Mouse (Mus musculus) embryo, embryonic 9.5 days (tissue): ENCODE data around the gene Arl2bp.

Experiments used
- DNase-seq: peaks from one replicate; pipeline ENCODE4 v3.0.0-alpha.2; 2017; ENCODE audit errors: extremely low spot score

Gene Arl2bp

DNA sequence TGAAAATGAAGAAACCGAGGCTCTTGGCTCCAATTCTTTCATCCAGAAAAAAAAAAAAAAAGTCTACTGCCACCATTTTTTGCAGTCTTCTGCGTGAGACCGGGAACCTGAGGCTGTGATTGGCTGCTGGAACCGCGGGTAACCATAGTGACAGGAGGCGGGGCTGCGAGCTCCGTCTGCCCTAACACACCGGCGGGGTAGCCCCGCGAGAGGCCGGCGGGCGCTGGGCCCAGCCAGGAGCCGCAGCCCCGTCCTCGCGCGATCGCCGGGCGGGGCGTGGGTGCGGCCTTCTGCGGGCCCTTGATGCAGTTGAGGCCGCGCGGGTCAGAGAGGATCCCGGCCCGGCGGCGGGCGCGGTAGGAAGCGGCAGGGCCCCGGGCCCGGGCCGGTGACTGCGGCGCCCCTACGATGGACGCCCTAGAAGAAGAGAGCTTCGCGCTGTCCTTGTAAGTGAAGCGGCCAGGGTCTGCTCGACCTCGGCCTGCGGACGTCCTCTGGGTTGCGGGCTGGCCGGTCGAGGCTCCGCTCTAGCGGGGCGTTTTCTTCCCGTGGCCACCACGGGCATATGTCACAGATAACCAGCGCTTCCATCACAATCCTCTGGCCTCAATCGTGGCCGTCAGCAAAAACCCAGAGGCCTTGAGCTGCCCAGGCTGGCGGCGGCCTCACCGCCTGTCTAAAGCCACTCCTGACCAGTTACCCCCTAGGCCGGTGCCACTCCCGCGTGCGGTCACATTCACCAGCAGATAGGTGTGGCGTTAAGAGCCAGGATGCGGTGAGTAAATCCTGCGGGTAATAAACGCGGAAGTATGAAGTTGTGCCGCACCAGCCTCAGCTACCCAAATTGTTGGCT lies at the start of gene Arl2bp:
Gene Arl2bp (plus strand): TSS at position 145 of the 853 bp plus-strand sequence.
- DNase-seq, result peak; percentile 92

DNA sequence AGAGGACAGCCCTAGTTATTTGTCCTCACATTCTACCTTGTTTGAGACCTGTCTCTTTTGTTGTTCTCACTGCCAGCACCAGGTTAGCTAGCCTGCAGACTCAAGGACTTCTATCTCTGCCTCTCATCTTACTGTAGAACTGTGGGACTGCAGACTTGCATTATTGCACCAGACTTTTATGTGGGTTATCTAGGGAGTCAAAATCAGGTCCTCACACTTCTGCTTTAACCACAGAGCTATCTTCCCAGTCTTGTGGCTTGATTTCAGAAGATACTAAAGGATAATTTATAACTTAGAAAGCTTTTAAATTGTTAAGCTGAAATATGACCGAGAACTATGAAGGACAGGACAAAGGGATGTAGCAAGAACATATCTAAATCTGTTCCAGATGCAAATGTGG lies 41.5 kb upstream of the Arl2bp start:
- DNase-seq, result no peak

DNA sequence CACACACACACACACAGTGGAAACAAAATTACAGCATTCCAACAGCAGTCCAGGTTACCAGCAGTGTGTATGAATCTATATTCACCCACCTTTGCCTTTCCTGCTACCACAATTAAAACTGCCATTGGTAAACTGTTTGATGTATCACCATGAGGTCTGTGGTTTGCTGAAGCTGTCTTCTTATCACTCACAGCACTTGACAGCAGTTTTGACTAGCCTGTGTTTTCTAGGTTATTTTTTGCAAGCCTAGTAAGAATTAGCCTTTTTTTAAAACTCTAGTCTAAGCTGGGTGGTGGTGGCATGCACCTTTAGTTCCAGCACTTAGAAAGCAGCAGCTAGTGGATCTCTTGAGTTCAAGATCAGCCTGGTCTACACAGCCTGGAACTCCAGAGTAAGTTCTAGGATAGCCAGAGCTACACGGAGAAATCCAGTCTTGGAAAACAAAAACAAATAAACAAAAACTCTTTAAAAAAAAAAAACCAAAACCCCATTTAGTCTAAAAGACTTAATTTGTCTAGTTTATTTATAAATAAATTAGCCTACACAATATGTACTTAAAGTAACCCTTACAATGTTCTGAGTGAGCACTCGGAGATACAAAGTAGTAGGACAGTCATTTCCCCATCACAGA lies 32.7 kb upstream of the Arl2bp start:
- no peak for DNase-seq

DNA sequence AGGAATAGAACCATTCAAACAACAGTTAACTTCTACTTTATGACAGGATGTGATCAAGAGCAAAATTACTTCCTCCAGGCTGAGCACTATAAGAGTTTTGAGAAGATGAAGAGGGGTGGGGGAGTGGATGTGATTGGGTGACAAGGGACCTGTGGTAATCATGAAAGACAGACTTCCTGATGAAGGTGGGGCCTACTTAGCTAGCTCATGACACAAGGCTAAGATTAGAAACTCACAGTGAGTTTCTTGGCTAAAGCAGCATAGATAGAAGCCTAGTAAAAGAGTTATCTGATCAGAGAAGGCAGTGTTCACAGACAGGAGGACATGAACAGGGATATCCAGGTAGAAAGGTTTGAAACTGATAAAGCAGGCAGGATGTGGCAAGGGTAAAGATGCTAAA lies 32.2 kb upstream of the Arl2bp start:
- DNase-seq, result no peak

DNA sequence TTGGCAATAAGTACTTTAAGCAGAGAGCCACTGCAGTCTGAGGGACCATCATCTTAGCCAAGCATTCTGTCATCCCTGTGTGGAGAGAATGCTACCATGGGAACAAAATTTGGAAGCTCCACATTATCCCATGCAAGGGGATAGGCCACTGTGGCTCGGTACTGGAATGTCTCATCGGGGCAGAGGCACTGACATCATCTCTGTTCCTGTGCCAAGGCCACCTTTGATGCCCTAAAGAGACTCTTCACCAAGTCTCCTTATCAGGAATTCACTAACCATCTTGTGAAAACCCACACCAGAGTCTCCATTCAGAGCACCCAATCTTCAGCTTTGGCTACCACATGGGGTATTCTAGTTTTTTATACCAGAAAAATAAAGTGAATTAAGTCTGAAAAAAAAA lies 25.2 kb upstream of the Arl2bp start:
- DNase-seq, result no peak

DNA sequence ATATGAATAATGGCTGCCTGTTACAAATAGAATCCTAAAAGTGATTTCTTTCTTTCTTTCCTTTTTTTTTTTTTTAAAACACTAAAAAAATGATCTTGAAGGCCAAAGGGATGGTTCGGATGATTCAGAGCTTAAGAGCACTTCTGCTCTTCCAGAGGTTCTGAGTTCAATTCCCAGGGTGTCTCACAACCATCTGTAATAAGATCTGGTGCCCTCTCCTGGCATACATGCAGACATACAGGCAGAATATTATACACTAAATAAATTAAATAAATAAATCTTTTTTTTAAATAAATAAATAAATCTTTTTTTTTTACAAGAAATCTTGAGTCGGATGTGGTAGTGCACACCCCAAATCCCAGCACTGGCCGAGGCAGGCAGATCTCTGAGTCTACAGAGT lies 24.5 kb upstream of the Arl2bp start:
- DNase-seq, result no peak

DNA sequence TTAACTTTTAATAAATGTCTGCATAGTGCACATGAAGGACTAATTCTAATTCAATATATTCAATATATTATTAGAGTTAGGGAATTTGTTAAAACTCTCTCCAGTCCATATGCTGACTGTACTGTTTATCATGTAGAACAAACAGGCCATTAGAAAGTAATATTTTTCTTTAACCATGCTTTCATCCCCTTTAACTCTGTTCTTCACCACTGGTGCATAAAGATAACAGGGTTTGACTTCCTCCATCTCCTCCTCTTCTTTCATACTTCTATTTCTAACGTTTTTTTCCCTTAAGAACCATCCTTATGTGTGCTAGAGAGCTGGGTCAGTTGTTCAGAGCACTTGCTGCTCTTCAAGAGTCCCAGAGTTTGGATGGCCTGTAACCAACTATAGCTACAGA lies 21.2 kb upstream of the Arl2bp start:
- no peak for DNase-seq

DNA sequence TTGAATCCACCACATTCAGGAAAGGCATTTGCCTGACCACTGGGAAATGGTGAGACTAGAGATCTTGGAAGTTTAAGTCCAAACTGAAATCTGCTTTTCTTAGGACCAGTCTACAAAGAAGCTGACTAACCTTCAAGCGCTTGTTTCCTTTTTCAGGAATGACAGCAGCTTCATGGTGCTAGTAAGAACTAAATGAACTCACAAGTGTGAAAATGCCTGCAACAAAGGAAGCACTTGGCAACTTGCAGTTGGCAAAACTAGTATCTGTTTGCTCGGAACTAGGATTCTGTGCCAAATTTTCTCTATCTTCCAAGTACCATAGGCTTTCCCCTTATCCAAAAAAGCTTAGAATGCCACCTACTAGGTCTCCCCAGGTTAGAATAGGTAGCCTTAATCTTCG lies 20.2 kb upstream of the Arl2bp start:
- no peak for DNase-seq

DNA sequence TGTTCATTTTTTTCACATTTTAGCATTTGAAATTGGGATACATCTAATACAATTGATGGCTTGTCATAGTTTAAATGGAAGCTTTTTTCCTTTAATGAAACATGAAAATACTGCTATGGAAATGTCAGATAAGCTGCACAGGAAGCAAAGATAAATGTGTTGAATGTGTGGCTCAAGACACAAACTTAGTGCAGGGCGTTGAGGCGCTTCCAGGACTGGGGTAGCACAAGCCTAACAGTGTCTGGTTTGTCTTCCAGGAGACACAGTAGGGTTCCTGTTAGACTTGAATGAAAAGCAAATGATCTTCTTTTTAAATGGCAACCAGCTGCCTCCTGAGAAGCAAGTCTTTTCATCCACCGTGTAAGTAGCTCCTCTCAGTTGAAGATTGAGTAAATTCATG lies 16.9 kb upstream of the Arl2bp start:
- no peak for DNase-seq

DNA sequence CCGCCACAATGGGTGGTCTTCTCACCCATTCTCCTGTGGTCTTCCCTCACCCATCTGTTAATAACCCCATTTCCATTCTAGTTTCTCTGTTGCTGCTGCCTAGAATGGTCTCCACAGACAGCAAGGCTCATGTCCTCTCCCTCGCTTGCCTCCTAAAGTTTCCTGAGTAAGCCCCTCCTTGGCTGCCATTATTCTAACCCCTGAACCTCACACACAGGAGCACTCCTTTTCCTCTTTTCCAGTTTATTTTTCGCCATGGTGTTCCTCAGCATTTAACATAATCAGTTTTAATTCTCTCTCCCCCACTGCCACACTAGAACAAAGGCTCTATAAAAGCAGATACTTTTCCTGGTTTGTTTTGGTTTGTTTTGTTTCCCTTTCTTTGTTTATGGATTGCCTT lies 13.4 kb upstream of the Arl2bp start:
- DNase-seq, result no peak

DNA sequence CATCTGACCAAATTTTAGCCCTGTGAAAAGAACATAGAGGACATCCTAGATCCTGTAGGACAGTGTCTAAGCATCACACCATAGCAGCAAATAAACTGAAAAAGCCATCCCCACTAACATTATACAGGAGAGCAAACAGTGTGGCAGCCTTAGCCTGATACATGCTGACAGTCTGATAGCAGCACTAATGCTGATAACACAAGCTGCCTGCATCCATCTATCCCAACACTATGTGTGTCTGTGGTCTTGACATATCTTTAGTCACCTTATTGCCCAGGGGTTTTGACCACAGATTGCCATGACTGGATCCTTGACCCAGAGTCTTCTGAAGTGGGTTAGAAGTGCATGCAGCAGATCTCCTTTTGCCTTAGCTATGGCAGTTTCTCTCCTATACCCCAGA lies 11.4 kb upstream of the Arl2bp start:
- DNase-seq, result no peak

DNA sequence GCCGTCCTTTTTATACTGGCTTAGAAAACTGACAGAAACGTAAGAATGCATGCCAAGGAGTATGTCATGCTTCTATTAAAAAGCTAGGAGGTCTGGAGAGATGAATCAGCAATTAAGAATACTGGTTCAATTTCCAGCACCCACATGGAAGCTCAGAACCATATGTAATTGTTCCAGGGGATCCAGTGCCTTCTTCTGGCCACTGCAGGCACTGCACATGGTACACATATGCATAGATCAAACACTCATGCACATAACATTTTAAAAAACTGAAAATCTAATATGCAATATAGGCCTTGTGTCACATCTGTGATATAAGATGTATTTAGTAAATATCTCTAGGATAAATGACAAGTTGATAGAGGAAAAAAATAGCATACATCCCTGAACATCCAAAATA lies 8.4 kb upstream of the Arl2bp start:
- no peak for DNase-seq

DNA sequence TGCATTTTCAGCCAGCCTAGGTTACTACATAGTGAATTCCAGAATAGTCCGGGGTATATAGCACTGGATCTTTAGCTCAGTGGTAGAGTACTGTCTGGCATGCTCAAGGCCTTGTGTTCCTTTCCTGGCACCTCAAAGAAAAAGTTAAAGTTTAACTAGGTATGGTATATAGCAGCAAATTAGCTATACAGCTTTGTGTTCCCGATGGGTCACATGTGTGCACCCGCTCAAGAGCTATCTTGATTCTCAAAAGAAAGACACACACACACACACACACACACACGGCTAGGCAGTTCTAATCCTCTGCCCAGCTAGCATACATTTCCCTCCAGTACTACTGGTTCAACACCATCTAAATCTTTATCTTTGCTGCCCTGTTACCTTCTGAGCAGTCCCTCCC lies 6.0 kb upstream of the Arl2bp start:
- no peak for DNase-seq

DNA sequence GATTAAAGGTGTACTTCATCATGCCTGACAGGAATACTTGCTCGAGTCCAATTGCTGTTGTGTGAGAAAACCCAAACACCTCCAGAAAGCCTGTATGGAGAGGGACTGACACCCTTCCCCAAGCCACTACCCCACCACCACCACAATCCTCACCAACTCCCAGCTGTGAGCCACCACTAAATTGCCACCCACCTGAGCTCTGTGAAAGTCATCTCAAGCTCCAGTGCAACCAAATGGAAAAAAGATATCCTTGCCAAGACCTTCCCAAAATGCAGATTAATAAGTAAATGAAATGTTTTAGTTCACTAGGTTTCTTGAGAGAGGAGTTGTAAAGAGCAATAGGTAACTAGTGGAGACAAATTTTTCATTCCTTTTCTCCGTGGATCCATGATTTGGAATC lies 1.7 kb upstream of the Arl2bp start:
- no peak for DNase-seq

DNA sequence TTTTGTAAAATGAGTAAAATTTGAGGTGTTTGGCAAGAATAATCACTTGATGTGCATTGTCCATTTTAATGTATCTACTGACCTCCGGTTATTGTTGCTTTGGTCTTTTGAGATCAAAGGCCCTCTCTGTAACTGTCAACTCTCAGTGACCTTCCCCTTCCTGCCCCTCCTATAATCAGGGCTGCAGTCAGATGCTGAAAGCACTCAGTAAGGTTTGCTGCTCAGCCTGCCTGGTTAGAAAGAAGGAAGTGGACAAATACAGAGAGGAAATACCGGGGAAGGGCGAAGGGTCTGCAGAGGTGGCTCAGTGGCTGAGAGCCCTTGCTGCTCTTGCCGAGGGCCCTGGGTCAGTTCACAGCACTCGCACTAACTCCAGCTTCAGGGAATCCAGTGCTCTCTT lies 8.0 kb downstream of the Arl2bp start:
- DNase-seq, result no peak

DNA sequence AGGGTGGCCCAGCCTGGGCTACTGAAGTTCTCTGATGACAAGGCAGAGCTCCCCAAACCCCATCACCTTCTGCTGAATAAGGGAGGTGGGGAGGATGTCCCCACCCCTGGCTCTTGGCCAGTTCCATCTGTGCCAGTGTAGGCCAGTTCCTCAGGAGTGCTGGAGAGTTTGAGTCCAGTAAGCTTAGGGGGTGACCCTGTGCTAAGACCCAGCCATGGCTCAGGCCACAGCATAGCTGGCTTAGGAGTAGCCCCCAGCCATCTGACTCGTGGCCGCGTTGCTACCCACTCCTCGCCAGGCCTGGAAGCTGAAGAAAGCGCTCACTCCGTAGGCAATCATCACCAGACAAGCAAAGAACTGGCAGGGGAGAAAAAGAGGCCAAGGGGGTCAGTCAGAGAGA lies 9.5 kb downstream of the Arl2bp start:
- DNase-seq, result no peak

DNA sequence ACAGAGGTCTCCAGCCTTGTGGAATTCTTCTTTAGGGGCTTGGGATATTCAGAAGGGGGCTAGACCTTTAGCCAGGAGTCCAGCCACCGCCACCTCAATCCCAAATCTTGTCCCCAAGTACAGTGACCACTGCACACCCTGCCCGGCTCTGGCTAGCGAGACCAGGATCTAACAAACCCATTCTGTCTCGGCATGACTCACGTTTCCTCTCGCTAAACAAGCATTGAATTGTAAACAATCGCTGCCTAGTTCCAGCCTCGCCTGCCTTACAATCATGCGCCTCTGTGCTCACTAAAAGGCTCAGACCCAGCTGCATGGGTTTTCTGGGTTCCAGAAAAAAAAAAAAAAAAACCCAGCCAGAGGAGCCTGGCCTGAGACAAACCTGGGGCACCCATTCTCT lies 12.2 kb downstream of the Arl2bp start:
- DNase-seq, result no peak

DNA sequence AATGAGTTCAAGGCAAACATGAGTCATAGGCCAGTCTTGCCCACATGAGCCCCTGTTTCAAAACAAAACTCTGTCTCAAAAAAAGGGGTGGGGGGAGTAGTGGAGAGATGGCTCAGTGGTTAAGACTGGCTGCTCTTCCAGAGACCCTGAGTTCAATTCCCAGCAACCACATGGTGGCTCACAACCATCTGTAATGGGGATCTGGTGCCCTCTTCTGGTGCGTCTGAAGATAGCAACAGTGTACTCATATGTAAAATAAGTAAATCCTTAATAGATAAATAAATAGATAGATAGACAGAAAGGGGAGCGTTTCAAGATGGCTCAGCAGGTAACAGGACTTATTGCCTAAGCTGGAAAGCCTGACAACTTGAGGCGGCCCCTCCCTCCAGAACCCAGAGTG lies 14.0 kb downstream of the Arl2bp start:
- no peak for DNase-seq

DNA sequence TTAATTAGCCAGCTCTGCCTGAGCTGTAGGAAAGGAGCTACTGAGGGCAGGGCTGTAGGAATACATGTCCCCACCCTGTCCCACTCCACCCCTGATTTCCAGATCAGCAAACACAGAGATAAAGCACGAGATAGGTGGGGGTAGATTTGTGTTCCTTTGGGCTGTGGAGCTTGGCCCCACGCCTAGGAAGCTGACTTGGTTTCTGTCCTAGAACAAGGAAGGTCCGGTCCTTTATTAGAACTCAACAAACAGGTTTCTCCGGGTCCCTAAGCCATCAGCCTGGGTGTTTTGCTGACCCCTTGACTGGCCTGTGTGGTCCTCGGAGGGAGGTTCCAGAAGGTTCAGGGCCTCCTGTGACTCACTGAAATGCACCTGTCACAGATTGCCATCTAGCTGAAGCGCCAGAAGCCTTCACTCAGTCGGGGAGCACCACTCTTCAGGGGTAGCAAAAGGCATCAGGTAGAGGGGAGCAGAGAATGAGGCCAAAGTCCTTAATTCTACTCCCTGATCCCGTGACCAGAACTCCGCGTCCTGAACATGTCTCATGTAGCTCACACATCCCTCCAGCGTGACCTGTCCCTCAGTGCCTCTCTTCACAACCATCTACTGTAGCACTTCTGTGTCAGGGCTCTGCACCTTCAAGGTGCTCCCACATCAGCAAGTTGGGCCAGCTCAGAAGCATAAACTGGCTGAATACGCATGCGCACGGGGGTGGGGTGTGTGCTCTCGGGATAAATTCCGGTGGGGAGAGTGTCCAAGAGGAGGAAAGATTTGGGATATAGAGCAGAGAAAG lies 16.5 kb downstream of the Arl2bp start:
- no peak for DNase-seq

DNA sequence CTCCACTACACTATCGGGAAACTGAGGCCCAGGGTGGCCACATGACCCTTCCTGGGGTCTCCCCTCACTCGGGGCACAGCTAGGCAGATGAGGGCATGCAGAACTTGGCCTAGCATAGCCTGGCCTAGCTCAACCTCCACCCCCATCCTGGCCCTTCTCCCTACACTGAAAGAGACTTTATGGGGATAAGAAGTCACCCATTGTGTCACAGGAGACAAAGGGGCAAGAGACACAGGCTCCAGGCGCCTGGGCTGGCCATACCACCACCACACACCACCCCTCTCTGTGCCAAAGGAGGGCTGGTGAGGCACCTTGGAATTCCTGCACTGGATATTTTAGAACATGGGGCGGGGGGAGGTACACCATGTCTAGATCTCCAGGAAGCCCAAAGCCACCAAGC lies 17.9 kb downstream of the Arl2bp start:
- DNase-seq, result no peak

DNA sequence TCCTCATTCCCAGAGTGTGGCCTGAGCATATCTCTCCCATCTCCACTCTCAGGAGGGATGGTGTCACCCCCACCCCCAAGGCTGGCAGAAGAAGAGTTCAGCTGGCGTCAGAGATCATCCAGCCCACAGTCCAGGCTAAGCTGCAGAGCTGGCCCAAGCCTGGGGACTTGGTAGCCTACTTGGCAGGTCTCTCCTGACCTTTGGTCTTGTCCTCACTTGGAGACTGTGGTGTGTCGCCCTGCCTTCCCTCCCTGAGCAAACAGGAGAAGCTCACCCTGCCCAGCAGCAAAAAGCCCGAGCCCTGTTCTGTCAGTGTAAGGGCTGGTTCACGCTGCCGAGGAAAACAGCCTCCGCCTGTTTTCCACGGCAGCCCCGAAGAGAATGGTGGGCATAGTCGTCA lies 19.6 kb downstream of the Arl2bp start:
- DNase-seq, result no peak

DNA sequence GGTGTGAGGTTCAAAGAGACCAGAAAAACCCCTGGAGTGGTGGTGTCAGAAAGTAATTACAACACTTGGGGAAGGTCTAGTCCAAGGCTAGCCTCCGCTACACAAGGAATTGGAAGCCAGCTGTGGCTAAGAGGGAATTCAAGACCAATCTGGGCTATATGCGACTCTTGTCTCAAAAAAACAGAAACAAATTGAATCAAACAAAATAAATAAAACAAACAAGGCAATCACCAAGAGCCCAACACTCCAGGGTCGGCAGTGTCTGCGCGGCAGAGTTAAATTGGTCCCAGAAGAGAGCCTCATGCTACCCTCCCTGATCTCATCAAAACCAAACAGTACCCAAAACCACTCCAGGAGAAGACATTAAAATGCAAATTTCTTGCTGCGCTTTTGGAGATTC lies 28.3 kb downstream of the Arl2bp start:
- no peak for DNase-seq
